Mouse (Mus musculus) neural tube, embryonic 11.5 days (tissue): ENCODE measurements around the gene Sfta2. TPM values are rescaled to one million over a fixed set of nuclear protein-coding genes. Genes with fewer than 3 reads are reported as not detected.

ENCODE experiments used
- ATAC-seq: fragments of 200-750 bp; cut with Nextera tagmentation; 2 replicates; pipeline ENCODE4 v1.8.0; 2017; ENCODE audit warnings: moderate number of reproducible peaks, mild to moderate bottlenecking, moderate TSS enrichment, moderate library complexity; ENCODE audit not compliant: insufficient read depth, low FRiP score, low TSS enrichment
- DNase-seq: peaks from one replicate; pipeline ENCODE4 v3.0.0-alpha.2; 2015; ENCODE audit warnings: low spot score
- H3K27ac ChIP-seq: fragments of 300-500 bp; sonication (generic); 2 replicates; pipeline ENCODE4 v1.5.1; 2014; ENCODE audit warnings: low read depth, mild to moderate bottlenecking, low read length
- H3K27me3 ChIP-seq: fragments of 300-500 bp; sonication (generic); 2 replicates; pipeline ENCODE4 v1.6.1; 2014; ENCODE audit warnings: mild to moderate bottlenecking, low read length, mixed read lengths; ENCODE audit not compliant: control insufficient read depth, insufficient read depth
- H3K36me3 ChIP-seq: fragments of 300-500 bp; sonication (generic); 2 replicates; pipeline ENCODE4 v1.6.1; 2014; ENCODE audit warnings: mild to moderate bottlenecking, low read length, moderate library complexity, mixed read lengths; ENCODE audit not compliant: control insufficient read depth, insufficient read depth
- H3K4me1 ChIP-seq: fragments of 300-500 bp; sonication (generic); 2 replicates; pipeline ENCODE4 v1.6.1; 2014; ENCODE audit warnings: low read length, mixed read lengths; ENCODE audit not compliant: control insufficient read depth, insufficient read depth
- H3K4me2 ChIP-seq: fragments of 300-500 bp; sonication (generic); 2 replicates; pipeline ENCODE4 v1.6.1; 2014; ENCODE audit warnings: low read depth, mild to moderate bottlenecking, moderate library complexity
- H3K4me3 ChIP-seq: fragments of 300-500 bp; sonication (generic); 2 replicates; pipeline ENCODE4 v1.5.1; 2014; ENCODE audit warnings: low read depth, low read length
- H3K9ac ChIP-seq: fragments of 300-500 bp; sonication (generic); 2 replicates; pipeline ENCODE4 v1.6.1; 2014; ENCODE audit warnings: mild to moderate bottlenecking, low read length
- H3K9me3 ChIP-seq: fragments of 300-500 bp; sonication (generic); 2 replicates; pipeline ENCODE4 v1.6.1; 2016; ENCODE audit warnings: low read length; ENCODE audit not compliant: control insufficient read depth
- WGBS: fragments of 180-500 bp; shearing (Covaris S2); extraction: QIAGEN DNeasy Blood & Tissue Kit; methylation state at CpG from one replicate; pipeline ENCODE4 v1.1.7; 2014; 5-methylcytosine and 5-hydroxymethylcytosine counted together
- polyA plus RNA-seq: library from polyadenylated mRNA; unstranded; fragments of >200 nt; fragmentation: Nextera tagmentation; extraction: Ambion mirVana; gene quantifications from 2 replicates; pipeline ENCODE4 v1.2.1, GENCODE M21; 2014

The Sfta2 gene
- polyA plus RNA-seq, 1 experiment from 2014 or later, result not detected

- H3K9ac ChIP-seq, result no peak within 1 kb of the TSS
- no peaks in the 10 kb centered on the region for H3K4me1 ChIP-seq
- H3K4me3 ChIP-seq, result no peak within 1 kb of the TSS
- 76% methylated on average over 13 of the region's 13 CpGs for WGBS
- no peak for ATAC-seq
- H3K36me3 ChIP-seq, result no peaks in the 10 kb centered on the region
- no peak within 1 kb of the TSS for H3K4me2 ChIP-seq
- no peaks in the 10 kb centered on the region for H3K9me3 ChIP-seq
- H3K27me3 ChIP-seq, result no peaks in the 10 kb centered on the region
- H3K27ac ChIP-seq, result no peak within 1 kb of the TSS
- no peak for DNase-seq
Observed at GRCm38 (mm10) chr17:35643609-35644236, 42.4 kb downstream of the Sfta2 start, which contains the start of gene Mucl3. Gene Mucl3 (minus strand): TSS chr17:35643695.

- DNase-seq (no peak), ATAC-seq (no peak)
- WGBS, result 75% methylated on average over 2 of the region's 2 CpGs
- no peaks in the 10 kb centered on the region for H3K36me3 ChIP-seq
- H3K4me1 ChIP-seq, result no peaks in the 10 kb centered on the region
- no peak overlapping the region for H3K9ac ChIP-seq
- no peak overlapping the region for H3K4me2 ChIP-seq
- H3K27me3 ChIP-seq, result no peaks in the 10 kb centered on the region
- H3K27ac ChIP-seq, result no peak overlapping the region
- no peaks in the 10 kb centered on the region for H3K9me3 ChIP-seq
- H3K4me3 ChIP-seq, result no peak overlapping the region
Observed at GRCm38 (mm10) chr17:35649429-35649828, 48.1 kb downstream of the Sfta2 start.

- no peaks in the 10 kb centered on the region for H3K27me3 ChIP-seq
- H3K9me3 ChIP-seq, result no peaks in the 10 kb centered on the region
- no peak overlapping the region for H3K4me3 ChIP-seq
- WGBS, result 85% methylated on average over 2 of the region's 2 CpGs
- H3K4me1 ChIP-seq, result no peaks in the 10 kb centered on the region
- no peak for ATAC-seq
- H3K9ac ChIP-seq, result no peak overlapping the region
- no peak for DNase-seq
- H3K27ac ChIP-seq, result no peak overlapping the region
- no peak overlapping the region for H3K4me2 ChIP-seq
- peaks cover 4% of the 10 kb centered on the region for H3K36me3 ChIP-seq
Observed at GRCm38 (mm10) chr17:35653086-35653485, 51.7 kb downstream of the Sfta2 start.

- Histone ChIP-seq H3K4me1 (peaks cover 11% of the 10 kb centered on the region), H3K36me3 (no peaks in the 10 kb centered on the region), H3K9me3 (no peaks in the 10 kb centered on the region), H3K27me3 (no peaks in the 10 kb centered on the region), H3K9ac (no peak overlapping the region), H3K4me3 (no peak overlapping the region), H3K4me2 (no peak overlapping the region), H3K27ac (no peak overlapping the region)
- no peak for ATAC-seq
- no peak for DNase-seq
- 83% methylated on average over 17 of the region's 17 CpGs for WGBS
Observed at GRCm38 (mm10) chr17:35665957-35666515, 64.7 kb downstream of the Sfta2 start.

GRCm38 (mm10) chr17:35666851-35667256, 65.5 kb downstream of the Sfta2 start:
- peak overlapping the region; percentile 78 for H3K27ac ChIP-seq
- 5% methylated on average over 13 of the region's 13 CpGs for WGBS
- DNase-seq (peak; percentile 70), ATAC-seq (no peak; the same call in 1 of the 2 replicates)
- peak overlapping the region; percentile 84 for H3K9ac ChIP-seq
- peak overlapping the region; percentile 72 for H3K4me3 ChIP-seq
- no peaks in the 10 kb centered on the region for H3K36me3 ChIP-seq
- H3K9me3 ChIP-seq, result no peaks in the 10 kb centered on the region
- peak overlapping the region; percentile 77 for H3K4me2 ChIP-seq
- peaks cover 11% of the 10 kb centered on the region for H3K4me1 ChIP-seq
- H3K27me3 ChIP-seq, result no peaks in the 10 kb centered on the region

GRCm38 (mm10) chr17:35667334-35668065, 66.2 kb downstream of the Sfta2 start, which contains the start of gene Vars2:
Gene Vars2 (minus strand): TSS chr17:35667592.
- no peaks in the 10 kb centered on the region for H3K36me3 ChIP-seq
- DNase-seq (peak; percentile 98), ATAC-seq (peak; percentile 81)
- peak within 1 kb of the TSS; percentile 84 for H3K9ac ChIP-seq
- H3K4me2 ChIP-seq, result peak within 1 kb of the TSS; percentile 77
- no peaks in the 10 kb centered on the region for H3K27me3 ChIP-seq
- WGBS, result under 1% methylated on average over 58 of the region's 61 CpGs
- H3K4me3 ChIP-seq, result peak within 1 kb of the TSS; percentile 72
- peaks cover 11% of the 10 kb centered on the region for H3K4me1 ChIP-seq
- H3K9me3 ChIP-seq, result no peaks in the 10 kb centered on the region
- peak within 1 kb of the TSS; percentile 78 for H3K27ac ChIP-seq

- no peak for ATAC-seq
Observed at GRCm38 (mm10) chr17:35669731-35670130, 68.4 kb downstream of the Sfta2 start.

GRCm38 (mm10) chr17:35671846-35672245, 70.5 kb downstream of the Sfta2 start:
- no peaks in the 10 kb centered on the region for H3K27me3 ChIP-seq
- no peak overlapping the region for H3K4me2 ChIP-seq
- H3K9me3 ChIP-seq, result no peaks in the 10 kb centered on the region
- ATAC-seq, result no peak
- peaks cover 14% of the 10 kb centered on the region for H3K4me1 ChIP-seq
- no peak overlapping the region for H3K4me3 ChIP-seq
- 90% methylated on average over 6 of the region's 6 CpGs for WGBS
- no peak for DNase-seq
- H3K27ac ChIP-seq, result no peak overlapping the region
- H3K9ac ChIP-seq, result no peak overlapping the region
- no peaks in the 10 kb centered on the region for H3K36me3 ChIP-seq

More at GRCm38 (mm10) chr17:35669731-35670130, 68.4 kb downstream of the Sfta2 start:
- no peak overlapping the region for H3K4me2 ChIP-seq
- no peak for DNase-seq
- no peak overlapping the region for H3K27ac ChIP-seq
- H3K4me1 ChIP-seq, result peaks cover 18% of the 10 kb centered on the region
- WGBS, result 92% methylated on average over 9 of the region's 9 CpGs
- no peaks in the 10 kb centered on the region for H3K36me3 ChIP-seq
- H3K9ac ChIP-seq, result no peak overlapping the region
- no peaks in the 10 kb centered on the region for H3K9me3 ChIP-seq
- no peaks in the 10 kb centered on the region for H3K27me3 ChIP-seq
- no peak overlapping the region for H3K4me3 ChIP-seq
